Mouse (Mus musculus) mouse trophoblast stem cell (cell line): ENCODE measurements at regions not wholly inside any gene's neighbourhood (a gene's known extent, or its start where the extent isn't known, plus 50 kb on each side); places are given as distances from the start of the nearest gene placed in this dataset.

Source experiments
- in situ Hi-C, 2 experiments: fragments of 300-500 bp; cut with MseI, MboI; formaldehyde crosslinking; loops; 2 replicates in 1 of 2; 3 replicates in 1 of 2; pipeline ENCODE4 v1.15.1; 2025

DNA sequence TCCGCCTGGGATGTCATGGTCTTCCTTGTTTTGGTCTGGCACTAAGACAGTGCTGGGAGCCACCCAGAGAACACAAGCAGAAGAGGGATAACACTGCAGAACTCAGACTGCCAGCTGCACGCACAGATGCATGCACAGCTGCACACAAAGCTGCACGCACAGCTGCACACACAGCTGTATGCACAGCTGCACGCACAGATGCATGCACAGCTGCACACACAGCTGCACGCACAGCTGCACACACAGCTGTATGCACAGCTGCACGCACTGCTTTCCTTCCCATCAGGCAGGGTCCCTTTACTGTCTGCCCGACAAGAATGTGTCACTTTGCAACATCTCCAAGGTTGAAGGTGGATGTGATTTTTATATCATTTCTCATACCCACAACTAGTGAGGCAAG, 122.9 kb upstream of the Egln3 start:
- in situ Hi-C loops: no loop called here

DNA sequence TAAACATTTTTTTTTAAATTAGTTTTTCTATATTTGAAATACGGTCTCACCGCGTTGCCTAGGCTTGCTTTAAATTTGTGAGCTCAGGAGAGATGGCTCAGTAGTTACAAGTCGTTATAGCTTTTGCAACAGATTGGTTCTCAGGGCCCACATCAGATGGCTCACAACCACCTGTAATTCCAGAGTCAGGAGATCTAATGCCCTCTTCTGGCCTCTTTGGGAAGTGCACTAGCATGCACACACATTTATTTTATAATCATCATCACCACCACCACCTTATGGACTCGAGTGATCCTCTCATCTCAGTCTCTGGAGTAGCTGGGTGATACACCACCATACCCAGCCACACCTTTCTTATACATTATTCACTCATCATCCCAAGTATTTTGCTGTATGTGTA, 116.9 kb upstream of the Egln3 start:
- in situ Hi-C loops: no loop called here

DNA sequence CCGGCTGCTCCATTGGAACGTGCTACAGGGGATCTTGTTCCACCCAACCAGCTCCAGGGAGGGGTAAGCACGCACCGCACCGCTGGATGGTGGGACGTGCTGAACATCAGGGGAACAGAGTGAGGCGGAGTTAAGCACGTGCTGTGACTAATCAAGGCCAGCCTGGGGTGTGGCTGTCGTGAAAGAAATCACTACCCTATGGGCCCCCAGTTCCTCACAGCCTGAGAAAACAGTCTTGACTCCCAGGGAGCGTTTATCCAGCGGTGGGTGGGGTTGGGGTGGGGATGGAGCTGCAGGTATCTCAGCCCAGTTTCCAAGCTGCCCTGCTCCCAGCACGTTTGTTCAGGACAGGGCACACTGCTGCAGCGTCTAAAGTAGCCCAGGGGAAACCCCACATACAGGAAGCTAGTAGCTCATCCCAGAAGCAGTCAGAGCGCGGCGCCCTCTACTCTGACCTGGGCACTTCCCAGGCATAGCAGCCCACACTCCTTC, 113.4 kb upstream of the Egln3 start:
- in situ Hi-C loops: loop anchor here in 1 of 2 experiments (10.0 kb wide), 1 partner anchor 142 kb away; no protein-coding TSS in a partner anchor

DNA sequence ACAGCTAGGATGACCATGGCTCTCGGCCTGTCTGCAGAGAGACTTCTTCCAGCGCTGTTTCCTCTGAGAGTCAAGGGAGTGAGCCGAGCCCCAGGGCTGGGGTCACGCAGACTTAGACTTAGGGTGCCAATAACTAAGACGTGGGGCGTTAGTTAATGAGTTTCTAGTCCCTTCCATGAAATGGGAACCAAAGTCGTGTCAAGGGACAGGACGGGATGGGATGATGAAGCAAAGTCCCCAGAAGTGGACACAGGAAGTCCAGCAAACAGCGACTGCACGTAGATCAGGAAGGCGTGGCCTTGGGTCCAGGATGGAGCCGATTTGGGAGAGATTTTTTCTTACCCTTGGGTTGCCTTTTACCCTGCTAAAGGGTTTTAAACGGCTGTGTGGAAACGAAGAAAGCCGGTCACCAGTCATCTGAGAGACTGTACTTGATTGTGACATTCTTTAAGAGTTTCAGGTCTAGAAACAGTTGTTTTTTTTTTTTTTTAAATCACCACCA, 112.5 kb upstream of the Egln3 start:
- in situ Hi-C loops: loop anchor here in 1 of 2 experiments (10.0 kb wide), 1 partner anchor 141 kb away; no protein-coding TSS in a partner anchor

DNA sequence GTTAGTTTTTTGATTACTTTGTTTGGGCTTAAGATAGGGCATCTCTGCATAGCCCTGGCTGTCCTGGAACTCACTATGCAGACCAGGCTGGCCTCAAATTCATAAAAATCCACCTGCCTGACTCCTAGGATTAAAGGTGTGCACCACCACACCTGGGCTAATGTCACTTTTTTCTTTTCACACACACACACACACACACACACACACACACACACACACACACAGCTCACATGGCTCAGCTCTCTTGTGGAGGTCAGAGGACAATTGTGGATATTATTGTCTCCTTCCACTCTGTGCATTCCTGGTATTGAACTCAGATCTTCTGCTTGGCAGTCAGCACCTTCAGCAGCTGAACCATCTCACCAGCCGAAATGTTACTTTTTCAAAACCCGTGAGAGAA, 110.5 kb upstream of the Egln3 start:
- in situ Hi-C loops: loop anchor here in 1 of 2 experiments (10.0 kb wide), 1 partner anchor 139 kb away; no protein-coding TSS in a partner anchor

DNA sequence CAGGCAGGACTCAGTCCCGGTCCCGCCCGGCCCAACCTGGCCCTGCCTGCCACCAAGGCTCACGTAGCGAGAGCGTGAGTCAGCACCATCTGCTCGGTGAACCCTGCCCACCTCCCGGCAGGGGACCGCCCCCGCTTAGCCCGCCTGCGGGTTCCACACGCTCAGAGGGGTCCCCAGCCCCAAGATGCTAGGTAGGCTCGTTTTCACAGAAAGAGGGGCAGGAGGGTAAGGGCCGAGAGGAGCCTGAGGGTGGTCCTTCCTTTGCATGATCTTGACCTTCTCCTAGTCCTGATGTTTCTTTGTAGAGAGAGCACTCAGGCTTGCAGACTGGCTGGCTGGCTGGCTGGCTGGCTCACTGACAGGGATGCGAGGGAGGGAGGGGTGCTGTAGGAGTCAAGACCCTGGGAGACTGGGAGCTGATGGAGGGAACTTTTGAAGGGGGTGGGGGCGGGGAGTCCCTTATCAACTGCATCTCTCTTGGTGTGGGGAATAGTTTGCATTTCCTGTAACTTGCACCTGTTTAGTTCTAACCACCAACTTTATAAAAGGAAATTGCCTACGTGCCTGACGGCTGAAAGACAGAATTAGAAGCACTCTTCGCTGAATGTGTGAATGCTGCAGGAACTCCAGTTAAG, 109.7 kb upstream of the Egln3 start:
- in situ Hi-C loops: loop anchor here in 1 of 2 experiments (10.0 kb wide), 1 partner anchor 139 kb away; no protein-coding TSS in a partner anchor

DNA sequence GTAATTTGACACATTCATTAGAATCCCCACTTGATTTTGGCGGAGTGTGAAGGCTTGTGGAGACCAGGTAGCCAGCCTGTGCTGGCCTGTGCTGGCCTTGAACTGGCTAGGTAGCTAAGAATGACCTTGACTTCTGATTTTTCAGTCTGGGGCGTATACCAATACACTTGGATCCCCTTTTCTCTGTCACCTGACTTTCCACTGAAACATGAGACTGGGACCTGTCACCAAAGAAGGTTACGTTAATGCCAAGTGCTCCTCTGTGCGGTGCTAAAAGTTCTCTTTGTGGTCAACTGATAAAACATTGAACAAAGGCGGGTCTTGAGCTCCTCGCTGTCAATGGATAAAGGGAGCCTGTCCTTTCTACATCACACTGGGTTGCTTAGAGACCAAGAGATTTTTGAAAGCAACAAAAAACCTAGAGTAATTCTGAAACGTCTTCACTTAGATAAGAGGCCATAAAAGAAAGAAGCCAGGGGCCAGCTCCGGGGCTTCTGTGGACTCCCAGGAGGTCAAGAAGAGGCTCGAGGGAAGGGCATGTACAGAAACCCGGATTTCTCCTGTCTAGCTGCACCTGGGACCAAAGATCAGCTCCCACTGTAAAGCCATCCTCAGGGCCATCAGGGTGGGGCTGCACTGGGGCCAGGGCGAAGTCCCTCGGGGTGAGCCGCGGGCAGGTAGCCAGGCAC, 109.0 kb upstream of the Egln3 start:
- in situ Hi-C loops: loop anchor here in 1 of 2 experiments (10.0 kb wide), 1 partner anchor 138 kb away; no protein-coding TSS in a partner anchor

DNA sequence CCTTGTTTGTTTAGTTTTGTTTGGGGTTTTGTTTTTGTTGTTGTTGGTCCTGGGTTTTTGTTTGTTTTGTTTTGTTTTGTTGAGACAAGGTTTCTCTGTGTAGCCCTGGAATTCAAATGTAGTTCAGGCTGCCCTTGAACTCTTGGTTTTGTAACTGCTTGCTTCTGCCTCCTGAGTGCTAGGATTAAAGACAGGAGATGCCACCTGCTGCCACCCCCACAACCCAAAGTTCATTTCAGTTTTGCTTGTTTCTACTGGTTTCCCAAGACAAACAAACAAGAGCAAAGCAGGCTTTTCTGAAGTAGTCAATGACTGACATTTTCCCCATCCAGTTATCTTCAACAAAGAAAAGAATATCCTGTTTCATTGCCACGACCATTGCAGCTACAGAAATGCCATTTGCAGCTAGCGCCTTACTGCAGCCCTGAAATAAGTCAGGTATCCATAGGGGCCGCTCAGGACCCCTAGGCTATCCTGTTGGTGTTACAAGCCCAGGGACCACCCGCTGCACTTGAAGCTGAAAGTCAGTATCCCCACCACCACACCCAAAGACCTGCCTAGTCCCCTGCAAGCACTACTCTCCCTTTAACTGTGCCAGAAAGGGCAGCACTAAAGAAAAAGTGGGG, 108.3 kb upstream of the Egln3 start:
- in situ Hi-C loops: loop anchor here in 1 of 2 experiments (10.0 kb wide), 1 partner anchor 137 kb away; no protein-coding TSS in a partner anchor

DNA sequence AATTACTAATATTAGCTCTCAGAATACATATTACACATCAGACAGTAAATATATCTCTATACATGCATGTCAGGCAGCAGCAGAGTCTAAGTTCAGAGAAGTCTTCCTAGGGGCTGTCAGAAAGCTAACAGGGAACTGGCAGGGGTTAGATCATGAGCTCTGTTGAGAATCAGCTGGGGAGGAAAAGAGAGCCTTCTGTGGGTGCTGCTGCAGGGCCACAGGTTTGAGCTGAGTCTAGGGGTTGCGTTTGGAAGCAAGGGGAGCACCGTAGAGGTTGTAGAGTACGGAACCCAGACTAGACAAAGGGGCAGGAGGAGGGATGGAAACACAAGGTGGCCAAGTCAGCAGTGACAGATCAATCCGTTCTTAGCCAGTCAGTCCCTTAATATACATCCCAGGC, 106.2 kb upstream of the Egln3 start:
- in situ Hi-C loops: loop anchor here in 1 of 2 experiments (10.0 kb wide), 1 partner anchor 135 kb away; no protein-coding TSS in a partner anchor

DNA sequence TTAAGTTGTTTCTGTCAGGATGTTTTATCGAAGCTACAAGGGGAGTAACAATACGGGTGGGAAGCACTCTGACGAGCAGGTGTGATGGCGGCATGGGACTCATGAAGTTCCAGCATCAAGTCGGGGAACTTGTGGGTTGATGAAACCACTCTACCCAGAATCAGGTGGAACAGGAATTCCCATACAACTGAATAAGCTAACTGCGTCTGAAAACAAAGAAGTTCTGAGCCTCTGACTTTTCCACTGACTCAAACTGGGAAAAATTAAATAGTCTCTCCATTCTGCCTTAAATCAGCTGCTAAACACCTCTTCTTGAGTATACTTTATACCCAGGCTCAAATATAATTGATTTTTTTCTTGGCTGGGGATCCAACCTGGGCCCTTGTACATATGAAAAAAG, 105.6 kb upstream of the Egln3 start:
- in situ Hi-C loops: no loop called here

DNA sequence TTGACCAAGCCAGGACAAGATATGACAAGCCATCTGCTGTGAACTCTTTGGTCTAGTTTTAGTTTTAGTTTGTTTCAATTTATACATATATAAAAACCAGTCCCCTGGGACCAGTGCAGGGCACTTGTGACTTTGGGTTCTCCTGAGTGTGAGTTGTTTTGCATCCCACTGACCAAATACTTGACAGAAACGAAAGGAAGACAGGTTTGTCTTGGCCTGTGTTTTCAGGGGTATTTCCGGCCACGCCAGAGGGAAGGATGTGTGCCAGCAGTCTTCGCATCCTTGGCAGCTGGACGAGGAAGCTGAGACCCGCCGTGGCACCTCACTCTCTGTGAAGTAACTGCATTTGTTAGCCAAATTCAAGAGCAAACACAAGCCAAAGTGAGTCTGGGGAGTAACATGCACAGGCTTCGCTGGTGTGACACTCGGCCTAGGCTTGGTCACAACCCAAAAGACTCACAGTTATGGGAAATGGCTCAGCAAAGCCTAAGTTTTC, 101.5 kb upstream of the Egln3 start:
- in situ Hi-C loops: no loop called here

DNA sequence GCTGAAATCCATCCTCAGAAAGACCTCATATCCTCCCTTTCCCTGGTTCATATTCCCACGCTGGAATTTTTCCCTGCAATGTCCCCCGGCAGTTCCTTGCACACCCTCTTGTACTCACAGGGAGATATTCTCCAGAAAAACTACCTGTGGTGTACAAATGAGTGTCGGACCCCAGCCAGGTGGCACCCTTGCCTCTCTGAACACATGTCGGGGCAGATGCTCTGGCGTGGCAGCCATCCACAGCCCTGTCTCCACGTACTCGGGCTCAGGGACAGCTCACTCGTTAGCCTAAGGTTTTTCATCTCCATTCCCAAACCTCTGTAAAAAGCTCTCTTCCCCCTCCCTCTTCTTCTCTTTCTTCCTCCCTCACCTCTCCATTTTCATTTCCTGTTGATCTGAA, 100.1 kb upstream of the Egln3 start:
- in situ Hi-C loops: no loop called here

DNA sequence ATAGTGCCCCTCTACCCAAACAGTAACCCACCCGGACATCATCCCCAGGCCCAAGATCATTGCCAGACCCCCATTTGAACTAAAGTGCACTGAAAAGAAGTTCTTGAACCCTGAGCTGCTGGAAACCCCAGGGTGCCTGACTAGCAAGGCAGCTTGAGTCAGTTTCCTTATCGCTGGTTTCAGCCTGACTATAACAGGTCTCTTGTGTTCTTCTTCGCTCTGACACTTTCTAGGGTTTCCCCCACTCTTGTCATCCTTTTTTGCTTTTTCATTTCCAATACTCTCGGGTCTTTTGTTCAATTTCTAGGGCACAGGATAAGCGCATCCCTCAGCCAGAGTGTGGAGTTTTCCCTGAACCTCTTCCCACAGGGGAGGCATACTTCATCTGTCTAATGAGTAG, 95.8 kb upstream of the Egln3 start:
- in situ Hi-C loops: no loop called here

DNA sequence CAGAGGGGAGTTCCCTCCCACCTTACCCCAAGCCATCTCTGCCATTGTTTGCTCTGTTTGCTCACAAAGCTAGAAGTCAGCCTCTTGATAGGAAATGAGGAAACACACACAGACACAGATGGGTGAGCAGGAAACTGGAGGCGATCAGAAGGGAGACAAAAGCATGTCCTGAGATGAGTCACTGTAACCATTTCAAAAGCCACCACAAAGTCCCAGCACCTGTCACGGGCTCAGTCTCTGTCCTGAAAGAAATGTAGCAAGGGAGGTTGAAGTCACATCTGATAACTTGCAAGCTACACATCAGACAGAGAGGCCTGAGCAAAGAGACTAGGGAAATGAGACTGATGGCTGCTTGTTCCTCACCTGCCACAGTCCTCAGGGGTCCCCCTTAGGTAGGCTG, 89.6 kb upstream of the Egln3 start:
- in situ Hi-C loops: no loop called here

DNA sequence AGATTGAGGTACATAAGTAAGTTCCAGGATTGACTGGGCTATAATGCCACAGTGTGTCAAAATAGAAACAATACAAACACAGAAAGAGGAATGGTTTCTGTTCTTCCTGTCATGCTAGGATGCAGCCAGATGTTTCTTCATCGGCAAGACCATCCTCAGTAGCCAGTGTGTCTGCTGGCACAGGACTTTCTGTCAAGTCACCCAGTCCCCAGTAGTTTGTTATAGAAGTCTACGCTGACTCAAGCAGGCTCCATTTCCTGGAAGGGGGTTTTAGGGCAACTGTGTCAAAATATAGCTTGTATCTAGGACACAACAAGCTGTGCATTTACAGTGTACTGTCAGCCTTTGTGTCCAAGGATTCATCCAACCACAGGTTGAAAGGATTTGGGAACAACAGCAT, 86.7 kb upstream of the Egln3 start:
- in situ Hi-C loops: no loop called here

DNA sequence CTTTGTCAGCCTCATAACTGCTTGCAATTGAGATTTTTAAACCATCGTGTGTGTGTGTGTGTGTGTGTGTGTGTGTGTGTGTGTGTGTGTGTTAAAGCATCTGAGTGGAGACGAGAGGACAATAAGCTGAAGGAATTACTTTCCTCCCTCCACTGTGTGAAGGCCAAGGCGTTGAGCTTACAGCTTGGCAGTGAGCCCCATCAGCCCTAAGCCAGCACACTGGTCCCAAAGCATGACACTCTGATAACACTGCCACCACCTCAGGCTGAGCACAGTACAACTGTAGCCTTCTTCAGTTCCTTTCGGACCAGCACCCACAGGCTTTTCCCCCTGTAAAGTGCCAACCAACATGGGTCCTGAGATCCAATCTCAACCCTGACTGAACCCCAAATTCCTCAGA, 85.1 kb upstream of the Egln3 start:
- in situ Hi-C loops: no loop called here

DNA sequence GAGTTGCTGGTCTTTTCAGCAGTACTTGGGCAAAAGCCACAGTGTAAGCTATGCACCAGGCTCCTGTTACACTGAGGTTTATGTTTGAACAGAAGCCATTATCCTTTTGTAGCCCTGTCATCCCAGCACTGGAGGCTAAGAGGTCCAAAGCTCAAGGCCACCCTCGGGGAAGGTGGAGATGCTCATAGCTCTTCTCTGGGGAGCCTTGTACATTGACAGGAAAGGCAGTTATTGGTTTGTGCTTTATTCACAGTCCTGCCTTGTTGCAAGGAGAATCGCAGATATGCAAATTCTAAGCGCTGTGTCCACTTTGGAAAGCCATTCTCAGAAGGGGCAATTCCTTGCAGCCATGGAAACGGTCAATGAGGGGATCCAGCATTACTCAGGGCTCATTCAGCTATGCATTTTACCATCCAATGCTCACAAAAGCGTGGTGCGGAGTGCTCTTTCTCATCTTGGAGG, 84.4 kb upstream of the Egln3 start:
- in situ Hi-C loops: no loop called here

DNA sequence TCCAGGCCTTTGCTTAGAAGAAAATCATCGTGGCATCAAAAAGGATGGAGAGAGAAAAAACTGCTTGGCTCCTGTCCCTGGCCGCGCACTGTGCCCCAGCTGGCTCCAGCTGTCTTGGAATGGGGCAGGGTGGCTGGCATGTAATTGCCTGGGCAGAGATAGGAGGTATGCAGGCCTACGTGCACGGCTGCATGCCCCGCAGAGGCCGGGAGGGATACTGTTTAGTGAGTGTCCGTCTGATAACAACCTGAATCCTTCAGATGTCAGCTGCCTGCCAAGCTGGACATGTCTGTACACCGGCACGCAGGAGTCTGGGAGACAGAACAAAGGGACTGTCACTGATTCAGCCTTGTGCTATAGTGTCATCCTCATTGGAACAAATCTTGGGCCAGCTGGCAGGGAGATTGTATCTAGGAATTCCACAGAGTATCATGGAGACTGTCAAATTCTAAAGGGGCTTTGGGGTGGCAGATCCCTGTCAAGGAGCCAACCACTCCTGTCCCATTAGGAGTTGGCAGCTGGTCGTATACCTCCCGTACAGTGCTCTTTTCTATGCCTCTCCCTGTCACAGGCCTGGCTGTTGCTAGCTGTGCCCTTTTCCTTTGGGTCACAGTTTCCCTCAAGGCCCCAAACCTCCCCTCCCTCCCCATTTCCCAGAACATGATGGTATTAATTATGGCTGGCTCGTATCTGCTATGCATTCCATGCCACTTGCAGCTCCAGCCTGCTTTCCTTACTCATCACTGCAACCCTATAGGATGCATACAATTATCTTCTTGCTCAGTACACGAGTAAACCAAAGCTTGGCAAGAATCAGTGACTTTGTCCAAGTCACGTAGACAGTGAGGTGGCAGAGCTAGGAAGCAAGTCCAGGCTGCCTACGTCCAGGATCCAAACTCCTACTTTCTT, 83.5 kb upstream of the Egln3 start:
- in situ Hi-C loops: no loop called here

DNA sequence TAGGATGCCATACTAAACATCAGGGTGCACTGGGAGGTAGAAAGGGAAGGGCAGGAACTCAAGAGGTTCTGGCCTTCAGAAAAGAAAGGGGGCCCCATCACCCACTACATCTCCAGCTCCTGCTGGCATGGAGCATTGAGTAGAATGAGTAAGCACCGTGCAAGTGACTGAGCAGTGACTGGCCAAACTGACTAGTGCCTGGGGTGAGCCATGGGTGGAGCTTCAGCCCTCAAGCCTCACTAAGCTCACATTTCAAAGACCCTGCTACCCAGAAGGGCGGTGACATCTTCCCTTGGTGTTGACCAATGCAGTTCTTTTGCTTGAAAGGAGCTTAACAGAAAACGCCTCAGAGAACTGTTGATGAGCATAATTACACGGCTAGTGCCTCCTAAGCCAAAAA, 80.0 kb upstream of the Egln3 start:
- in situ Hi-C loops: no loop called here

DNA sequence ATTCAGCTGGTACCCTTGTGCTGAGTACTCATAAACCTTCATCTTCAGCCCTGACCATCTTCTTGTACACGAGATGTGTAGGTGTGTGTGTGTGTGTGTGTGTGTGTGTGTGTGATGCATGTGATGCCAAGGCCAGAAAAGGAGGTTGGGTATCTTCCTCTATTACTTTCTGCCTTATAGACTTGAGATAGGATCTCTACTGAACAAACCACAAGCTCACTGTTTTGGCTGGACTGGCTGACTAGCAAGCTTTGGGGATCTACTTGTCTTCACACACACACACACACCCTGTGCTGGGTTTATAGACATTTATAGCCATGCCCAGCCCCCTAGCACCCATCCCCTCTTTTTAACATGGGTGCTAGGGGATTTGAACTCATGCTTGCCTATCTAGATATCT, 79.4 kb upstream of the Egln3 start:
- in situ Hi-C loops: no loop called here
